Mouse (Mus musculus): Measurements from ENCODE around the gene Pinlyp. TPM values are rescaled to one million over a fixed set of nuclear protein-coding genes. Genes with fewer than 3 reads are reported as not detected.

Pinlyp gene
- total RNA-seq, 2 experiments from 2014 or later, result not detected

GRCm38 (mm10) chr7:24563191-24563836 is 17.4 kb upstream of the Pinlyp start:
- no peak for DNase-seq (ENCODE audit: low spot score)

- DNase-seq (ENCODE audit: low spot score), result no peak
Observed at GRCm38 (mm10) chr7:24561450-24561849, 15.5 kb upstream of the Pinlyp start.

GRCm38 (mm10) chr7:24555786-24556185 is 9.9 kb upstream of the Pinlyp start:
- DNase-seq (ENCODE audit: low spot score), result no peak

- no peak for DNase-seq (ENCODE audit: low spot score)
Observed at GRCm38 (mm10) chr7:24551985-24552759, 6.3 kb upstream of the Pinlyp start.

GRCm38 (mm10) chr7:24547534-24548036 is 1.7 kb upstream of the Pinlyp start:
- DNase-seq (ENCODE audit: low spot score), result no peak

GRCm38 (mm10) chr7:24546634-24547389 is 894 bp upstream of the Pinlyp start:
- peak; percentile 100 for DNase-seq (ENCODE audit: low spot score)

GRCm38 (mm10) chr7:24544506-24544905 is 1.4 kb downstream of the Pinlyp start:
- DNase-seq (ENCODE audit: low spot score), result no peak

GRCm38 (mm10) chr7:24539686-24540085 is 6.2 kb downstream of the Pinlyp start:
- DNase-seq (ENCODE audit: low spot score), result no peak

- no peak for DNase-seq (ENCODE audit: low spot score)
Observed at GRCm38 (mm10) chr7:24538701-24539100, 7.2 kb downstream of the Pinlyp start.

- no peak for DNase-seq (ENCODE audit: low spot score)
Observed at GRCm38 (mm10) chr7:24538154-24538553, 7.8 kb downstream of the Pinlyp start.

GRCm38 (mm10) chr7:24537591-24537990 is 8.3 kb downstream of the Pinlyp start:
- no peak for DNase-seq (ENCODE audit: low spot score)

GRCm38 (mm10) chr7:24537081-24537480 is 8.8 kb downstream of the Pinlyp start:
- DNase-seq (ENCODE audit: low spot score), result no peak

GRCm38 (mm10) chr7:24534301-24534700 is 11.6 kb downstream of the Pinlyp start:
- no peak for DNase-seq (ENCODE audit: low spot score)

- DNase-seq (ENCODE audit: low spot score), result no peak
Observed at GRCm38 (mm10) chr7:24533806-24534205, 12.1 kb downstream of the Pinlyp start.

- DNase-seq (ENCODE audit: low spot score), result no peak
Observed at GRCm38 (mm10) chr7:24533031-24533571, 12.8 kb downstream of the Pinlyp start.

GRCm38 (mm10) chr7:24531211-24531971 is 14.5 kb downstream of the Pinlyp start:
- peak; percentile 62 for DNase-seq (ENCODE audit: low spot score)

GRCm38 (mm10) chr7:24530062-24530931 is 15.6 kb downstream of the Pinlyp start, which contains the start of gene Irgq:
Gene Irgq (plus strand): TSS chr7:24530689.
- DNase-seq (ENCODE audit: low spot score), result peak; percentile 99

GRCm38 (mm10) chr7:24529580-24529979 is 16.3 kb downstream of the Pinlyp start:
- peak; percentile 4 for DNase-seq (ENCODE audit: low spot score)

- no peak for DNase-seq (ENCODE audit: low spot score)
Observed at GRCm38 (mm10) chr7:24528861-24529260, 17.1 kb downstream of the Pinlyp start.

Data from gastrocnemius, adult 18-20 months (tissue).